Mouse (Mus musculus) hematopoietic stem cell, adult 5-6 weeks (primary cell): ENCODE data around the gene Enox1. TPM values are rescaled to one million over a fixed set of nuclear protein-coding genes. Genes with fewer than 3 reads are reported as not detected.

Experiments
- ATAC-seq, 2 experiments: fragments of 125-278 bp in 1 of 2; replicated peaks in 1 of 2; 2 replicates each; pipeline ENCODE4 v1.8.0; 2016 to 2017; ENCODE audit warnings: inconsistent platforms in 2 of 2, mild to moderate bottlenecking in 2 of 2, moderate number of reproducible peaks in 2 of 2, low read depth in 1 of 2, moderate TSS enrichment in 1 of 2; ENCODE audit not compliant: low FRiP score in 2 of 2, poor library complexity in 2 of 2, severe bottlenecking in 2 of 2, insufficient read depth in 1 of 2, low TSS enrichment in 1 of 2
- total RNA-seq: library from RNA; stranded (forward); fragments of 172-1452, 232-1000 nt; gene quantifications from 2 replicates; pipeline ENCODE4 v1.2.3, GENCODE M21; 2017

Gene Enox1
- total RNA-seq, 1 experiment from 2014 or later: 0.50 TPM

DNA sequence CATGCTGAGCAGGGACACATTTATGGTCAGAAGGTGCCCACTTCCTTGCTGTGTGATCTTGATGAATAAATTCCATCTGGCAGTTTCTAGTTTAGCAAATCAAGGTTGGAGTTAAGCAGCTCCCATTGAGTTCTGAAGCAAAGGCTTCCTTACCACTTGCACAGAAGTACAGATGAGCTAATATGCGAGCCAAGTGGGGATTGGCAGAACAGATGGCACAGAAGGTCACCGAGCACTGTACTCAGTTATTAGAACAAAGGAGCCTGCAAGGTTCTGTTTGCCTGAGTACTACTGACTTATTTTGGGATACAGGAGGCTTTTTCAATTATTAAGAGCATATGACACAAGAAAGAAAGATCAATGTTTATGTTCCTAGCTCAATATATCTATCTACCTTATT lies 100.4 kb downstream of the Enox1 start:
- no peak for ATAC-seq

- ATAC-seq: no peak
Measured at GRCm38 (mm10) chr14:77257461-77257860, 100.9 kb downstream of the Enox1 start.

DNA sequence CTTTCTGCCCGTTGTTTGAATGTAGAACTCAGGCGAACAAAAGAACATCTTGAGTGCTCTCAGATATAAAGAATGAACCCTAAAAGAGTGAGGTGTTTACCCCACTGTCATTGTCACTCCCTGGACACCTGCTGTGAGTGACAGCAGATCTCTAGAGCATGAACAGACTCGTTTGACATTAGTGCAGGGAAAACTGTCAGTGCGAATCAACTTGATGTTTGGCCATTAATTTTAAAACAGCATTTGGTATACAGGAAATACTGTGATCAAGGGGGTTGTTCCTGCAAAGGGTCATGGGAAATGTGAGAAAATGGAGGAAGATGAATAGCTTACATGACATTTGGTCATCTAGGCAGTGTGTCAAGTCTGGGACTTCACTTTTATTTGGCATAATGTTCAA lies 101.6 kb downstream of the Enox1 start:
- ATAC-seq: no peak

- ATAC-seq: no peak
Measured at GRCm38 (mm10) chr14:77259686-77260085, 103.1 kb downstream of the Enox1 start.

- ATAC-seq: no peak
Measured at GRCm38 (mm10) chr14:77260107-77260506, 103.5 kb downstream of the Enox1 start.

GRCm38 (mm10) chr14:77266805-77267771 lies 110.5 kb downstream of the Enox1 start:
- ATAC-seq: no peak

- ATAC-seq: no peak
Measured at GRCm38 (mm10) chr14:77272248-77272930, 115.8 kb downstream of the Enox1 start.

DNA sequence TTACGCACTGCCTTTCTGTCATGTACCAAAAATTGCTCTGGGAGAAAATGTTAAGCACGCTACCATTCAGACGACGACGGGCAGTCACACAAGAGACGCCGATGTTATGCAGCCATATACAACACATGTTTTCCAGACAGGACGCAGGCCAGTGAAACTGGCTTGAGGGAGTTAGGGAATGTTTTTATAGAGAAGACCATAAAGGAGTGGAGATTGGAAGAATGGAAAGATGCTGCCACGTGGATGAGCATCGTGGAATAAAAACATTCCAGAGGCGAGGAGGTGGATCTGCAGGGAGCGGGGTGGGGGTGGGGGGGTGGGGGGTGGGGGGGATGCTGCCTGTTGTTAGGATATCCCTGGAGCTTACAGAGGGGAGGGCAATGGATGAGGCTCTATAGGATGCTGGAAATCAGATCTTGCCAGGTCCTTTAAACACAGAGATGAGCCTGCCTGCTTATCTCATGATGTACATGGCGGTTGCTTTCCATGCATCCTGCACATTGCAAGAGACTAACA lies 116.4 kb downstream of the Enox1 start:
- ATAC-seq: no peak

DNA sequence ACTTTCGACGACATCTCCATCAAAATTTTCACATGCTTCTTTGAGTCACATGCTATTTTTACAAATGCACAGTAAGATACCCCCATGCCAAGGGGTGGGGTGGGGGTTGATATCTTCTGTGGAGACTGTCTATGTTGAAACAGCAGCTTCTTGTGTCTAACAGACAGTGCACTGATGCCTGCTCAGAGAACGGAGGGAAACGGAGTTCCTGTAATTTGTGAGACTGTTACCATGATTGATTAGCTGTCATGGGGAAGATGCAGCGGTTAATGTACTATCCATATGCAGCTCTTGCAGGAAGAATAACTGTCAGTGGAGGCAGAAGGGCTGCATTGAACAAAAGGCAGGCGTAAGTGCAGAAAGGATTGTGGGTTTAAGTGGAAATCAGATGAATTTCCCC lies 117.2 kb downstream of the Enox1 start:
- no peak for ATAC-seq

GRCm38 (mm10) chr14:77275607-77276006 lies 119.0 kb downstream of the Enox1 start:
- ATAC-seq: no peak

DNA sequence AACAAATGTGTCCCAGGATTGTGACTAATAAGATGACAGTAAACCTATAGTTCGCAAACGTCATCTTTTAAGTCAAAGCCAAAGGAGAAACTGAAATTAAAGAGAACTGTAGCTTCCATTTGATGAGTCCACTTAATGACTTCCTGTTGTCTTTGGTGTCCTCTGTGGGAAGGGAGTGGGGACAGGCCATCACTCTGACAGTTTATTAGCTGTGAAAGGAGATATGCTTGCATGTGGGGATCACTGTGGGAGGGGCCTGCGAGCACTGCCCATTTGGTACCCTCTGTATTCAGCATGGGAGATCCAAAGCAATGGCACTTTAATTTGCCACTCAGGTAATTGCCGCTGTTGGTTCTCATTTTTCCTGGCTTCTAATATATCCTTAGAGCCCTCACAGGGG lies 122.6 kb downstream of the Enox1 start:
- no peak for ATAC-seq

GRCm38 (mm10) chr14:77280454-77280853 lies 123.9 kb downstream of the Enox1 start:
- no peak for ATAC-seq

DNA sequence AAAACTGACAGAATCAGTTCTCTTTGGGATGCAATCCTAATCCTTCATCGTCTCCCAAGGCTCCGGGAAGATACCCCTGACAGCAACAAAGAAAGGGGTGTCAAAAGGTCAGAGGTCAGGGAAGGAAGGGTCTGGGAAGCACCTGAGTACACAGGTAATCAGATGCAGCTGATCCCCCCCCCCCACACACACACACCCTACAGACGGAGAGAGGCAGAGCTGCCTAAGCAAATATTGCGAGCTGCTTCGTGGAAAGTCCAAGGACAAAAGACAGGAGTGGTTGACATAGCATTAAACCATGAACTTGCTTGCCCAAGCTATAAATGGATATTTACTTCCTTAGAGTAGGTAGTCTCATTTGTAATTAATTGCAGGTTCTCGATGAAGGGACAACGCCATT lies 124.3 kb downstream of the Enox1 start:
- ATAC-seq: no peak

DNA sequence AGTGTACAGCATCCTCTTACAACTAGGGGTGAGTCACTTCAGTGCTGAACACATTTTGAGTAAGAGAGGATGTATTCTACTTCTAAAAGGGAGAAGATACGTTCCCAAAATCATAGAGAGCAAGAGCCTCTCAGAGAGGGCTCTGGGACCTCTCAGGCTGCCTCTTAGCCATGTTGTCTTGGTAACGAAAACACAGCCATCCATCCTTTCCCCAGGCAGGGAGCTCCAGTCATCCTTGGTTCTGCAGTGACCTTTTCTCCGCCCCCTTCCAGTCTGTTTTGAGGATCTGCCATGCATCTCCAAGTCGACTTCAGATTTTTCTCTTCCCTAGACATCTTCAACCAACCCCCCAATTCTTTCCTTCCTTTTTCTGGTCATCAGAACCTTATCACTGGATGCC lies 127.4 kb downstream of the Enox1 start:
- no peak for ATAC-seq

DNA sequence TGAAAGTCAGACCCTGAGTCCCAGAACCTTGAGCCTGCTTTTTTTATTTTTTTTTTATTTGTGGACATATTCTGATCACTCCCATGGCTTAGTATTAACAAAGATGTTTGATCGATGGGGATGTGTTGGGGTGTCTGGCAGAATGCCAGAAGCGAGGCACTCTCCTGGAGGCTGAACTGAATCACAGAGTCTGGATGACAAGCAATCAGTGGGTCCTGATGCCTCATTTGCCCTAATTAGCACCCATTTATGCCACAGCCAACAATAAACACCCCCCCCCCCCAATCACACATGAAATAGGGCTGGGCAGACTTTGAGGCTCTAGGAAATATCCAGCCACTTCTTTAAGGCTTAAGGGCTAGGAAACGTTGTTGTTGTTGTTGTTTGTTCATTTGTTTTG lies 128.9 kb downstream of the Enox1 start:
- ATAC-seq: no peak

DNA sequence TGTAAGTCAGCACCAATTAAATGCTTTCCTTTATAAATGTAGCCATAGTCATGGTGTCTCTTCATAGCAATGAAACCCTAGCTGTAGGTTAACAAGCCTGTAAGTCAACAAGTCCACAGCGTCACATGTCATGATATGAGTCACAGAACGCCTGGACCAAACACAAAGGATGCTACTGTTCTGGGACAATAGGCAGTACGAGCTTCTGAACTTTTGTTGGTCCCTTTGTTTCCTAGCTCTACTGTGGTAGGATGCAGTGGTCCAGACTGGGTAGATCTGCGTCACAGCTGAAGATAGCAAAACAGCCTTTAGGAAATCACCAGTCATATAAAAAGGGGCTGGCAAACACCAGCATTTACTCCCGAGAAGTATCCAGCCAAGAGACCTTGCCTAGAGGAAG lies 135.2 kb downstream of the Enox1 start:
- no peak for ATAC-seq

- ATAC-seq: no peak
Measured at GRCm38 (mm10) chr14:77297039-77297438, 140.5 kb downstream of the Enox1 start.

DNA sequence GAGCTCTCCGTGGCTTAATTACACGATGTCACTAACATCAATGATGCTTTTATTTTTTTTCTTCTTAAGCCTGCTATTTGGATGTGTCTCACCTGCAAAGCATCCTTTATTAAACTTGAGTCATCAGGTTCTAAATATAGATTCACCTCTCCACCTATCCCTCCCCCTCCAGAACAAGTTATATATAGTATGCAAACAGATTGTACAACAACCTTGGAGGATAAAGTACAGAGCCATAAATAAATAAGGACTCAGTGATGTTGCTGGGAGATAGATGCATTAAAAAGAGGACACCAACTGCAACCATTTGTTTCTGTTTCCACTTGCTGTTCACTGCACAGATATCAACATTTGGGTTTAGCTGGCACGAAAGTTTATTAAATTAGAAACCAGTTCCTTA lies 141.8 kb downstream of the Enox1 start:
- ATAC-seq: no peak
